Mouse (Mus musculus): ENCODE measurements at regions not wholly inside any gene's neighbourhood (a gene's known extent, or its start where the extent isn't known, plus 50 kb on each side); places are given as distances from the start of the nearest gene placed in this dataset.

GRCm38 (mm10) chr2:170277182-170277767 is 129.4 kb upstream of the Zfp217 start:
- Histone ChIP-seq H3K9ac (ENCODE audit: control insufficient read depth, low read depth, low read length, poor library complexity, severe bottlenecking) (no peak overlapping the region), H3K4me1 (ENCODE audit: control insufficient read depth in 1 of 2, insufficient read depth in 2 of 2, low read length in 2 of 2) (no peaks in the 10 kb centered on the region), H3K36me3 (ENCODE audit: control insufficient read depth in 1 of 2, insufficient read depth in 2 of 2, low read length in 2 of 2) (no peaks in the 10 kb centered on the region), H3K9me3 (replicated peaks; ENCODE audit: insufficient read depth, low read length) (no peaks in the 10 kb centered on the region), H3K79me2 (ENCODE audit: control insufficient read depth, insufficient read depth, low read length, poor library complexity) (no peaks in the 10 kb centered on the region), H3K4me3 (ENCODE audit: control insufficient read depth in 1 of 2, insufficient read depth in 1 of 2, low read depth in 2 of 2, low read length in 2 of 2) (no peak overlapping the region), H3K27me3 (ENCODE audit: control insufficient read depth in 1 of 2, insufficient read depth in 2 of 2, low read length in 2 of 2) (no peaks in the 10 kb centered on the region), H3K27ac (ENCODE audit: control insufficient read depth, low read depth, low read length) (no peak overlapping the region)
- no peak for TF ChIP-seq ETS1 (IDR thresholded peaks at IDR 0.05; ENCODE audit: low read depth, low read length)
- no peak for TF ChIP-seq MYC (IDR thresholded peaks at IDR 0.05; ENCODE audit: low read depth, low read length)
- TF ChIP-seq TCF12 (IDR thresholded peaks at IDR 0.05; ENCODE audit: low read depth, low read length): no peak
- no peak for TF ChIP-seq NELFE (IDR thresholded peaks at IDR 0.05; ENCODE audit: low read depth, low read length)
- no peak for TF ChIP-seq MEF2A (IDR thresholded peaks at IDR 0.05; ENCODE audit: extremely low read depth, insufficient replicate concordance, low read depth, low read length, poor library complexity, severe bottlenecking)
- TF ChIP-seq RCOR1 (IDR thresholded peaks at IDR 0.05; ENCODE audit: low read depth, low read length): no peak
- TF ChIP-seq USF2 (IDR thresholded peaks at IDR 0.05; ENCODE audit: borderline replicate concordance in 1 of 2, insufficient read depth in 1 of 2, low read depth in 1 of 2, low read length in 2 of 2): no peak
- no peak for TF ChIP-seq KAT2A (conservative IDR thresholded peaks at IDR 0.05; ENCODE audit: low read depth, low read length)
- no peak for TF ChIP-seq HCFC1 (IDR thresholded peaks at IDR 0.05; ENCODE audit: low read depth, low read length)
- no peak for TF ChIP-seq POLR2AphosphoS5 (IDR thresholded peaks at IDR 0.05; ENCODE audit: borderline replicate concordance, low read depth, low read length)
- TF ChIP-seq CHD2 (IDR thresholded peaks at IDR 0.05; ENCODE audit: low read length): no peak
- no peak for TF ChIP-seq GATA1 (IDR thresholded peaks at IDR 0.05; ENCODE audit: low read depth, low read length)
- TF ChIP-seq E2F4 (IDR thresholded peaks at IDR 0.05; ENCODE audit: borderline replicate concordance, low read depth, low read length): no peak
- TF ChIP-seq TBP (IDR thresholded peaks at IDR 0.05; ENCODE audit: low read depth, low read length): no peak
- TF ChIP-seq TAL1 (IDR thresholded peaks at IDR 0.05; ENCODE audit: low read length): no peak
- TF ChIP-seq POLR2A (IDR thresholded peaks at IDR 0.05; ENCODE audit: control insufficient read depth in 1 of 2, insufficient read depth in 1 of 2, low read depth in 1 of 2, low read length in 2 of 2, poor library complexity in 1 of 2): no peak
- no peak for DNase-seq (ENCODE audit: low read depth, low spot score)

GRCm38 (mm10) chr2:170275687-170276086 is 127.8 kb upstream of the Zfp217 start:
- H3K27ac ChIP-seq (ENCODE audit: control insufficient read depth, low read depth, low read length): no peak overlapping the region
- no peak for DNase-seq (ENCODE audit: low read depth, low spot score)

More at GRCm38 (mm10) chr2:170275687-170276086, 127.8 kb upstream of the Zfp217 start:
- no peaks in the 10 kb centered on the region for H3K36me3 ChIP-seq (ENCODE audit: control insufficient read depth in 1 of 2, insufficient read depth in 2 of 2, low read length in 2 of 2)
- no peak for TF ChIP-seq ELF1 (IDR thresholded peaks at IDR 0.05; ENCODE audit: low read depth, low read length)
- no peak for TF ChIP-seq ZC3H11A (IDR thresholded peaks at IDR 0.05; ENCODE audit: low read depth, low read length)
- no peak for TF ChIP-seq BHLHE40 (IDR thresholded peaks at IDR 0.05; ENCODE audit: borderline replicate concordance, low read depth, low read length)
- TF ChIP-seq CHD1 (IDR thresholded peaks at IDR 0.05; ENCODE audit: low read depth, low read length): no peak
- no peak for TF ChIP-seq MEF2A (IDR thresholded peaks at IDR 0.05; ENCODE audit: extremely low read depth, insufficient replicate concordance, low read depth, low read length, poor library complexity, severe bottlenecking)
- no peak for TF ChIP-seq USF2 (IDR thresholded peaks at IDR 0.05; ENCODE audit: borderline replicate concordance in 1 of 2, insufficient read depth in 1 of 2, low read depth in 1 of 2, low read length in 2 of 2)
- TF ChIP-seq RAD21 (IDR thresholded peaks at IDR 0.05; ENCODE audit: low read depth, low read length): no peak
- TF ChIP-seq TCF12 (IDR thresholded peaks at IDR 0.05; ENCODE audit: low read depth, low read length): no peak
- no peak for TF ChIP-seq MAFK (IDR thresholded peaks at IDR 0.05; ENCODE audit: borderline replicate concordance, low read depth, low read length)
- TF ChIP-seq MAZ (IDR thresholded peaks at IDR 0.05; ENCODE audit: low read depth, low read length): no peak
- no peak for TF ChIP-seq TAL1 (IDR thresholded peaks at IDR 0.05; ENCODE audit: low read length)
- no peak for TF ChIP-seq GABPA (IDR thresholded peaks at IDR 0.05; ENCODE audit: low read depth, low read length)
- H3K27me3 ChIP-seq (ENCODE audit: control insufficient read depth in 1 of 2, insufficient read depth in 2 of 2, low read length in 2 of 2): no peaks in the 10 kb centered on the region; a peak in 1 of 4 replicates
- H3K9me3 ChIP-seq (replicated peaks; ENCODE audit: insufficient read depth, low read length): no peaks in the 10 kb centered on the region
- H3K4me1 ChIP-seq (ENCODE audit: control insufficient read depth in 1 of 2, insufficient read depth in 2 of 2, low read length in 2 of 2): no peaks in the 10 kb centered on the region
- H3K79me2 ChIP-seq (ENCODE audit: control insufficient read depth, insufficient read depth, low read length, poor library complexity): no peaks in the 10 kb centered on the region
- H3K4me3 ChIP-seq (ENCODE audit: control insufficient read depth in 1 of 2, insufficient read depth in 1 of 2, low read depth in 2 of 2, low read length in 2 of 2): no peak overlapping the region
- H3K9ac ChIP-seq (ENCODE audit: control insufficient read depth, low read depth, low read length, poor library complexity, severe bottlenecking): no peak overlapping the region

Measured in MEL (cell line).